Mouse (Mus musculus): ENCODE measurements at regions not wholly inside any gene's neighbourhood (a gene's known extent, or its start where the extent isn't known, plus 50 kb on each side); places are given as distances from the start of the nearest gene placed in this dataset.
A peak's percentile ranks its signal among the peaks of the same experiment; 100 is the strongest.

GRCm38 (mm10) chr10:125866346-125866745 is 99.6 kb upstream of the Lrig3 start:
- Histone ChIP-seq H3K4me1 (ENCODE audit: insufficient read depth) (no peaks in the 10 kb centered on the region), H3K9me3 (ENCODE audit: low read depth, low read length) (no peaks in the 10 kb centered on the region), H3K27me3 (ENCODE audit: insufficient read depth, low read length) (no peaks in the 10 kb centered on the region), H3K27ac (ENCODE audit: low read depth) (no peak overlapping the region), H3K36me3 (ENCODE audit: insufficient read depth) (no peaks in the 10 kb centered on the region), H3K9ac (no peak overlapping the region), H3K4me3 (ENCODE audit: low read depth, low read length) (no peak overlapping the region), H3K4me2 (no peak overlapping the region)
- WGBS, result 84% methylated on average over 6 of the region's 6 CpGs
- DNase-seq, result no peak
- TF ChIP-seq CTCF (IDR thresholded peaks at IDR 0.05; ENCODE audit: low read depth), result no peak
- no peak for ATAC-seq (ENCODE audit: insufficient read depth)

GRCm38 (mm10) chr10:125884563-125884962 is 81.4 kb upstream of the Lrig3 start:
- DNase-seq, result peak; percentile 23
- Histone ChIP-seq H3K36me3 (ENCODE audit: insufficient read depth) (no peaks in the 10 kb centered on the region), H3K9me3 (ENCODE audit: low read depth, low read length) (no peaks in the 10 kb centered on the region), H3K27ac (ENCODE audit: low read depth) (no peak overlapping the region), H3K4me2 (no peak overlapping the region), H3K4me1 (ENCODE audit: insufficient read depth) (no peaks in the 10 kb centered on the region), H3K4me3 (ENCODE audit: low read depth, low read length) (no peak overlapping the region), H3K27me3 (ENCODE audit: insufficient read depth, low read length) (no peaks in the 10 kb centered on the region), H3K9ac (no peak overlapping the region)
- ATAC-seq (ENCODE audit: insufficient read depth), result no peak
- TF ChIP-seq CTCF (IDR thresholded peaks at IDR 0.05; ENCODE audit: low read depth), result no peak
- WGBS, result 71% methylated on average over 3 of the region's 3 CpGs

- Histone ChIP-seq H3K4me1 (ENCODE audit: insufficient read depth) (no peaks in the 10 kb centered on the region), H3K36me3 (ENCODE audit: insufficient read depth) (no peaks in the 10 kb centered on the region), H3K4me2 (no peak overlapping the region), H3K9ac (no peak overlapping the region), H3K4me3 (ENCODE audit: low read depth, low read length) (no peak overlapping the region), H3K27ac (ENCODE audit: low read depth) (no peak overlapping the region), H3K27me3 (ENCODE audit: insufficient read depth, low read length) (no peaks in the 10 kb centered on the region), H3K9me3 (ENCODE audit: low read depth, low read length) (no peaks in the 10 kb centered on the region)
- DNase-seq (no peak), ATAC-seq (ENCODE audit: insufficient read depth) (no peak)
- 50% methylated on average over 6 of the region's 6 CpGs for WGBS
- no peak for TF ChIP-seq CTCF (IDR thresholded peaks at IDR 0.05; ENCODE audit: low read depth)
These were observed 80.2 kb upstream of the Lrig3 start for GRCm38 (mm10) chr10:125885796-125886195.

GRCm38 (mm10) chr10:125892122-125892521 is 73.8 kb upstream of the Lrig3 start:
- H3K27ac ChIP-seq (ENCODE audit: low read depth), result no peak overlapping the region
- H3K9me3 ChIP-seq (ENCODE audit: low read depth, low read length), result no peaks in the 10 kb centered on the region
- H3K9ac ChIP-seq, result no peak overlapping the region
- H3K4me1 ChIP-seq (ENCODE audit: insufficient read depth), result no peaks in the 10 kb centered on the region
- DNase-seq (no peak), ATAC-seq (ENCODE audit: insufficient read depth) (no peak)
- 76% methylated on average over 7 of the region's 7 CpGs for WGBS
- H3K27me3 ChIP-seq (ENCODE audit: insufficient read depth, low read length), result no peaks in the 10 kb centered on the region
- H3K4me2 ChIP-seq, result no peak overlapping the region
- no peak overlapping the region for H3K4me3 ChIP-seq (ENCODE audit: low read depth, low read length)
- no peak for TF ChIP-seq CTCF (IDR thresholded peaks at IDR 0.05; ENCODE audit: low read depth)
- no peaks in the 10 kb centered on the region for H3K36me3 ChIP-seq (ENCODE audit: insufficient read depth)

GRCm38 (mm10) chr10:125895744-125896482 is 70.1 kb upstream of the Lrig3 start:
- Histone ChIP-seq H3K4me2 (no peak overlapping the region), H3K9me3 (ENCODE audit: low read depth, low read length) (no peaks in the 10 kb centered on the region; the same call in 1 of the 2 replicates), H3K27ac (ENCODE audit: low read depth) (no peak overlapping the region), H3K9ac (no peak overlapping the region), H3K4me1 (ENCODE audit: insufficient read depth) (no peaks in the 10 kb centered on the region), H3K27me3 (ENCODE audit: insufficient read depth, low read length) (no peaks in the 10 kb centered on the region), H3K36me3 (ENCODE audit: insufficient read depth) (no peaks in the 10 kb centered on the region), H3K4me3 (ENCODE audit: low read depth, low read length) (no peak overlapping the region)
- no peak for TF ChIP-seq CTCF (IDR thresholded peaks at IDR 0.05; ENCODE audit: low read depth)
- 59% methylated on average over 7 of the region's 7 CpGs for WGBS
- no peak for ATAC-seq (ENCODE audit: insufficient read depth)
- no peak for DNase-seq

- WGBS, result 55% methylated on average over 5 of the region's 5 CpGs
- Histone ChIP-seq H3K27ac (ENCODE audit: low read depth) (no peak overlapping the region), H3K4me1 (ENCODE audit: insufficient read depth) (no peaks in the 10 kb centered on the region), H3K4me3 (ENCODE audit: low read depth, low read length) (no peak overlapping the region), H3K4me2 (no peak overlapping the region), H3K9me3 (ENCODE audit: low read depth, low read length) (no peaks in the 10 kb centered on the region; the same call in 1 of the 2 replicates), H3K27me3 (ENCODE audit: insufficient read depth, low read length) (no peaks in the 10 kb centered on the region), H3K36me3 (ENCODE audit: insufficient read depth) (no peaks in the 10 kb centered on the region), H3K9ac (no peak overlapping the region)
- ATAC-seq (ENCODE audit: insufficient read depth), result no peak
- peak; percentile 7 for DNase-seq
- no peak for TF ChIP-seq CTCF (IDR thresholded peaks at IDR 0.05; ENCODE audit: low read depth)
These were observed 69.3 kb upstream of the Lrig3 start for GRCm38 (mm10) chr10:125896646-125897045.

- WGBS, result 80% methylated on average over 4 of the region's 4 CpGs
- no peak overlapping the region for H3K4me2 ChIP-seq
- no peaks in the 10 kb centered on the region for H3K4me1 ChIP-seq (ENCODE audit: insufficient read depth)
- TF ChIP-seq CTCF (IDR thresholded peaks at IDR 0.05; ENCODE audit: low read depth), result no peak
- no peak for DNase-seq
- no peaks in the 10 kb centered on the region; the same call in 1 of the 2 replicates for H3K9me3 ChIP-seq (ENCODE audit: low read depth, low read length)
- H3K4me3 ChIP-seq (ENCODE audit: low read depth, low read length), result no peak overlapping the region
- no peaks in the 10 kb centered on the region for H3K36me3 ChIP-seq (ENCODE audit: insufficient read depth)
- H3K27me3 ChIP-seq (ENCODE audit: insufficient read depth, low read length), result no peaks in the 10 kb centered on the region
- no peak for ATAC-seq (ENCODE audit: insufficient read depth)
- no peak overlapping the region for H3K9ac ChIP-seq
- H3K27ac ChIP-seq (ENCODE audit: low read depth), result no peak overlapping the region
These were observed 66.5 kb upstream of the Lrig3 start for GRCm38 (mm10) chr10:125899504-125899903.
